Mouse (Mus musculus) forebrain, embryonic 10.5 days (tissue): ENCODE measurements around the gene Kidins220. TPM values are rescaled to one million over a fixed set of nuclear protein-coding genes. Genes with fewer than 3 reads are reported as not detected.

Experiments
- DNase-seq: peaks from one replicate; pipeline ENCODE4 v3.0.0-alpha.2; 2017; ENCODE audit warnings: low spot score; ENCODE audit errors: extremely low spot score
- H3K27ac ChIP-seq: fragments of 300-500 bp; sonication (generic); 2 replicates; pipeline ENCODE4 v1.5.1; 2016; ENCODE audit warnings: mild to moderate bottlenecking
- H3K27me3 ChIP-seq: fragments of 300-500 bp; sonication (generic); 2 replicates; pipeline ENCODE4 v1.6.1; 2016; ENCODE audit warnings: mild to moderate bottlenecking; ENCODE audit not compliant: poor library complexity, severe bottlenecking
- H3K36me3 ChIP-seq: fragments of 300-500 bp; sonication (generic); replicated peaks from 2 replicates; pipeline ENCODE4 v1.6.1; 2016; ENCODE audit warnings: mild to moderate bottlenecking, moderate library complexity
- H3K4me1 ChIP-seq: fragments of 300-500 bp; sonication (generic); 2 replicates; pipeline ENCODE4 v1.6.1; 2016
- H3K4me3 ChIP-seq: fragments of 300-500 bp; sonication (generic); 2 replicates; pipeline ENCODE4 v1.5.1; 2016; ENCODE audit warnings: mild to moderate bottlenecking, moderate library complexity
- H3K9me3 ChIP-seq: fragments of 300-500 bp; sonication (generic); 2 replicates; pipeline ENCODE4 v1.6.1; 2016; ENCODE audit warnings: mild to moderate bottlenecking, moderate library complexity
- WGBS: fragments of 180-500 bp; shearing (Covaris S2); methylation state at CpG from one replicate; pipeline ENCODE4 v1.1.7; 2016; 5-methylcytosine and 5-hydroxymethylcytosine counted together
- polyA plus RNA-seq: library from polyadenylated mRNA; unstranded; fragments of >200 nt; fragmentation: Nextera tagmentation; extraction: Ambion mirVana; gene quantifications from 2 replicates; pipeline ENCODE4 v1.2.1, GENCODE M21; 2016

The Kidins220 gene
- polyA plus RNA-seq, 1 experiment from 2014 or later: 20.0 TPM

DNA sequence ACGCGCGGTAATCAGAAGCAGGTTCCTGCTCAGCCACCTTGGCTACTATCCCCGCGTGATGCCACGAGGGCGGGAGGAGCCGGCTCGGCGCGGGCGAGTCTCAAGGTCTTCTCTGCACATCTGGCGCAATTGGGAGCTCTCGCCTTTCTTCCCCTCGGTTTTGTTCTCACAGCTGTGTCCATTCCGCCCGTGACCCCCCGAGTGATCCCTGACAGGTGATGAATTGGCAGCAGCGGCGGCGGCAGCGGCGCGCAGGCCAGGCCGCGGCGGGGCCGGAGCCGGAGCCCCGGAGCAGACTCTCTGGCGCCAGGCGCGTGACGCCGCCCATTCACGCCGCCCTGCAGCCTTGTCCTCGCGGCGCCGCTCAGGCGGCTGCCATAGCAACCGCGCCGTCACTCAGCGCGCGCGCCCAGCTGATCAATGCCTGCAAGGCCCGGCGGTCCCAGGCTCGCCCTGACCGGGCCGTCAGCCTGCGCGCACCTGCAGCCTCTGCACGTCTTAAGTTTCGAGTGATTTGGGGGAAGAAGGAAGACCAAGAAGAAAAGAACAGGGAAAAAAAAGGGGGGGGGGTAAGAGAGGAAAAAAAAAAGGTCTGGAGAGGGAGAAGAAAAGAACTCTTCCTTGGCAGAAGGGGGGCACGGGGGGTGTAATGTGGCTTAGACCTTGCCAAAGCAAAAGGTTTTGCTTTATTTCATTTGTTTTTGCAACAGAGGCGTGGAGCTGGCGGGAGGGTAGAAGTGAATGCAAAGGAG, 124.0 kb downstream of the Kidins220 start:
- peaks cover 60% of the 10 kb centered on the region for H3K4me1 ChIP-seq
- peak overlapping the region; percentile 97 for H3K27ac ChIP-seq
- peak; percentile 92 for DNase-seq
- WGBS: under 1% methylated on average over 61 of the region's 61 CpGs
- peak overlapping the region; percentile 78 for H3K4me3 ChIP-seq
- no peaks in the 10 kb centered on the region for H3K9me3 ChIP-seq
- peaks cover 4% of the 10 kb centered on the region; the same call in 1 of the 2 replicates for H3K27me3 ChIP-seq
- no peaks in the 10 kb centered on the region for H3K36me3 ChIP-seq

DNA sequence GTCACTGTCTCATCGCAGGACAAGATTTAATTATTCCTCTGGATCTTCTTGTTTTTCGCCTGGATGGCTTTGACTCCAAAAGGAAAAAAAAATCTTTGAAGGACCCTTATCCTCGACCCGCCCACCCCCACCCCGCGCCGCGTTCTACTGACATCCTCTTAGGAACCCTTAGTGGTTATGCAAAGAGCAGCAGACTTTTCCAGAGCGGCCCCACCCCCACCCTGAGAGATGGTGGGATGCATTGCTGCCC, 124.5 kb downstream of the Kidins220 start:
- H3K27ac ChIP-seq: peak overlapping the region; percentile 97
- peaks cover 60% of the 10 kb centered on the region for H3K4me1 ChIP-seq
- no peaks in the 10 kb centered on the region for H3K9me3 ChIP-seq
- peaks cover 4% of the 10 kb centered on the region; the same call in 1 of the 2 replicates for H3K27me3 ChIP-seq
- H3K4me3 ChIP-seq: peak overlapping the region; percentile 78
- DNase-seq: peak; percentile 84
- 0% methylated on average over 9 of the region's 9 CpGs for WGBS
- H3K36me3 ChIP-seq: no peaks in the 10 kb centered on the region

DNA sequence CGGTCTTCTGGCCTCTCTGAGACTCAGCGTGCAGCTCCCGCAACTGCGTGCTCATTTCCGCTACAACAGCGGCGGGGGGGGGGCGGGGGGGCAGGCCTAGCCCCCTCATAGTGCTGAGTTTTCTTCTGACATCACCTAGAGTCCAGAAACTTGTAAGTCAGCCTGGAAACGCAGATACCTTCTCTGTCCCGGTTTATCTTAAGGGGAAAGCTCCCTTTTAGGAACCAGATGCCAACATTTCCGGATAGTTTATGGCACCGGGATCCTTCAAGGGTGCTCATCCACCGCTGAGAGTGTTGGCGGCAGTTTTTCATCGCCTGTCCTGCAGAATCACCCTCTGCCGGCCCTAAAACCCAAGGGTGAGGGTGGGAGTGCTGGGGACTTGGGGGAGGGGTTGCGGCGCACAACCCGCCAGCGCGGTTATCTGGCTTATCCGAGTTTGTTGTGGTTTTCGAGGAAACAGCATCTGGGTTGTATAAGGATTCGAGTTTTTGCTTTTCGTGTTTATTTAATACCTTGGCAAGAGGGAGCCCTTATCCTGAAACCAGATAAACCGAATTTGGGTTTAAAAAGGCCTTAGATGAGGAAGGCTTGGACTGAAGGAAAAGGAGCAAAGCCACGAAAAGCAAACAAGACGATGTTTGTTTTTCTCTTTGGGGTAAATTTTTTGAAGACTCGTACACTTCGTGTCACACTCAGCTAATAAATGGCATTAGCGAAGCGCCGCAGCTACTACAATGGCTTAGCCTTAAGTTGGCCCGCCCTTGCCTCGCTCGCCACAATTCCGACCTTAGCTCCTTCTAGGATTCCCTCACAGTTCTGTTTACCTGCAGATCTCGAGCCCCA, 125.1 kb downstream of the Kidins220 start:
- WGBS: under 1% methylated on average over 38 of the region's 38 CpGs
- H3K36me3 ChIP-seq: no peaks in the 10 kb centered on the region
- DNase-seq: no peak
- peak overlapping the region; percentile 78 for H3K4me3 ChIP-seq
- H3K9me3 ChIP-seq: no peaks in the 10 kb centered on the region
- peaks cover 4% of the 10 kb centered on the region; the same call in 1 of the 2 replicates for H3K27me3 ChIP-seq
- peaks cover 57% of the 10 kb centered on the region for H3K4me1 ChIP-seq
- peak overlapping the region; percentile 97 for H3K27ac ChIP-seq

DNA sequence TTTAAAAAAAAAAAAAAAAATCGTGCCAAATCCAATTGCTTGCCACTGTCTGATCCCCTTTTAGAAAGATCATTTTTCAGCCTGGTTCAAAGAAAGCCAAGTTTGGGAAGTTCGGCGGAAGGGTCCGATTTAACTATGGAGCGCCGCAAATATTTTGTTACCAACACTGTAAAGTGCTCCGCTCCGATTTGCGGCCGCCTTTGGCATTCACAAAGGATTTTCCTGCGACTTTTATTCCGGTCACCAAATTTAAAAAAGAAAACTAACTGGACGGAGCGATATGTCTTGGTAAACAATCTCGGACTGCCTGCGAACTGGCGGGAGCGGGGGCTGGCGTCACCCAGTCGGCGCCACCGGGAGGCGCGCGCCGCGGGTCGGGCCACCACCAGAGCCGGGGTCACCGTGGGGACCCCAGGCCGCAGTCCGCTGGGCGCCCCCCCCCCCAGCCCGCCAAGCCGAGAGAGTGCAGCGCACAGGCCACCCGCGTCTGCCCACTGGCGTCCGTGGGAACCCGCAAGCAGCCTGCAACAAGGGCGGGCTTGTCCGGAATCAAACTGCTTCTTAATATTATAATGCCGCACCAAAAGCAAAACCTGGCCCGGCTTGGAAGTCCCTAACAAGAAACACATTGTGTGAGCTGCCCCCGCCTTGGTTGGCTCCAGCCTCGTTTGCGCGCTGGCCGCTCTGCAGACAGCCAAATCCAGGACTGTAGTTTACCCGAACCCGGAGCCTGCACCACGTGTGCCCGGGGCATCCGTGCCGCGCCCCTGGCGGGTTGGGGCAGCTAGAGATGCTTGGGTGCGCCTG, 125.9 kb downstream of the Kidins220 start:
- Histone ChIP-seq H3K4me1 (peaks cover 55% of the 10 kb centered on the region), H3K9me3 (no peaks in the 10 kb centered on the region), H3K27ac (peak overlapping the region; percentile 97), H3K4me3 (peak overlapping the region; percentile 78), H3K36me3 (no peaks in the 10 kb centered on the region), H3K27me3 (peaks cover 4% of the 10 kb centered on the region; the same call in 1 of the 2 replicates)
- under 1% methylated on average over 59 of the region's 59 CpGs for WGBS
- peak; percentile 76 for DNase-seq

DNA sequence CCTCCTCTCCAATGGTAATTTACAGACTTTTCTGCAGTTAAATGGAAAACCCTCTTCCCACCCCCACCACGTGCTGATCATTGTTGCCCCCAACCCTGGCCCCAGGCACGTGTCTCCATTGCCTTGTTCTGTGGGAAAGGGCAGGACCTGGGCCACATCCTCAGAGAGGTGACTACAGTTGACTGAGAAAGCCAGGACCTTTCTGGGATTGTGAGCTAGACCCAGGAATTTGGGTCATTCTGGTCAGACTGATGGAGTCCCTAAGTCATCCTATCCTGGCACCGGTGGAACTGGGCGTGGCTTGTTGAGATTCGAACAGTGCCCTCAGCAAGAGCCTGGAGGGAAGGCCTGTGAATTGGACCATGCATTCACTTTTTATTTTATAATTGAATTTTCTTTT, 126.7 kb downstream of the Kidins220 start:
- no peaks in the 10 kb centered on the region for H3K9me3 ChIP-seq
- H3K36me3 ChIP-seq: no peaks in the 10 kb centered on the region
- peak overlapping the region; percentile 97 for H3K27ac ChIP-seq
- WGBS: 14% methylated on average over 5 of the region's 5 CpGs
- peak; percentile 42 for DNase-seq
- H3K4me3 ChIP-seq: peak overlapping the region; percentile 78
- H3K27me3 ChIP-seq: peaks cover 4% of the 10 kb centered on the region; the same call in 1 of the 2 replicates
- H3K4me1 ChIP-seq: peaks cover 52% of the 10 kb centered on the region

DNA sequence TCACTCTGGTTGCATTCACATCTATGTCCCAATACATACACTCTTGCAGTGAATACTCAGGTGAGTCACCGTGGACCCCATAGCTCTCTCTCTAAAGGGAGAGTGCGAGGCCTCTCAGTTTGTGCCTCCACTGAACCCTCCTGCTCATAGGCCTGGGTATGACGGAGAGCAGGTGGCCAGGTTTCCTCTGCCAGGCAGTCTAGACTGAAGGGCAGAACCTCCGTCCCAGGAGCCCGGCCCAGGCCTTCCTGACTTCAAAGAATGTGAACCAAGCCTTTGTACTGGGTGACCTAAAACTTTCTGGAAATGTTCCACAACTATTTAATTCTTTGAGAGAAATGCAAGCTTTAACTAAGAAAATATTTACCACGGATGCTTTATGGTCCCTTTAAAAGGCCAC, 129.2 kb downstream of the Kidins220 start:
- H3K27ac ChIP-seq: 0 out of 2 replicates have a peak overlapping the region, but pooled peaks have one; percentile 26
- DNase-seq: no peak
- H3K9me3 ChIP-seq: no peaks in the 10 kb centered on the region
- no peaks in the 10 kb centered on the region for H3K36me3 ChIP-seq
- H3K4me1 ChIP-seq: peaks cover 35% of the 10 kb centered on the region
- no peak overlapping the region for H3K4me3 ChIP-seq
- WGBS: 85% methylated on average over 6 of the region's 6 CpGs
- H3K27me3 ChIP-seq: peaks cover 4% of the 10 kb centered on the region; the same call in 1 of the 2 replicates

DNA sequence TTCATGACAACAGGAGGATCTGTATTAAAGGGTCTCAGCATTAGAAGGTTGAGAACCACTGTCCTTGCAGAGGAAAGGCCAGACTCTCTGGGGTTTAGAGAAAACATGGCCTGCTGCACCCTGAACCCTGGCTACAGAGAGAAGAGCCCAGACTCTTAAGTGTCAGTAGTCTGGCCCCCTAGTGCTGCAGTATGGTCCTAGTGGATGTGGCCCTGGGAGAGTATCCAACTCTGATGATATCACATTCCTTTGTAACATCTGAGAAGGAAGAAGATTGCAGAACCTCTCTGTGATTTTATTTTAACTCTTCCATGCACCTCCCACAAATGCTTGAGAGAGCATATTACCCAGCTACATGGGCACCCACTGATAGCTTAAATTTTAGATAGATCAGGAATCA, 129.8 kb downstream of the Kidins220 start:
- H3K27ac ChIP-seq: no peak overlapping the region
- H3K4me3 ChIP-seq: no peak overlapping the region
- H3K36me3 ChIP-seq: no peaks in the 10 kb centered on the region
- no peak for DNase-seq
- peaks cover 4% of the 10 kb centered on the region; the same call in 1 of the 2 replicates for H3K27me3 ChIP-seq
- H3K9me3 ChIP-seq: no peaks in the 10 kb centered on the region
- H3K4me1 ChIP-seq: peaks cover 30% of the 10 kb centered on the region

DNA sequence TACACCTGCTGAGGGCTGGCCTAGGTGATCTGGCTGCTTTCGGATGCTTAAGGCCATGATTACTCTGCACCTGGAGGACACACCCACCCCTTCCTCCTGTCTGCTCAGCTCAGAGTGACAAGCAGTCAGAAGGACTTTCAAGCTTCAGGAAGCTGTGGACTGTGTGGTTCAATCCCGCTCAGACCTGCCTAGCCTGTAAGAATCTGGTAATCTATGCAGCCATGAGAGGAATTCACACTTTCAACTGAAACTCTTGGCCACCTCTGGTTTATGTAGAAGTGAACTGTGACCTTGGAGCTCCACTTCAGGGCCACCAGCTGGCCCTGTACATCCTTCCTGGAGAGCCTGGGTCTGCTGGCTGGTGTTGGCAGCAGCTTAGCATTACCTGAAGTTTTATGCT, 134.1 kb downstream of the Kidins220 start:
- no peak for DNase-seq
- Histone ChIP-seq H3K27ac (0 out of 2 replicates have a peak overlapping the region, but pooled peaks have one; percentile 48), H3K4me1 (peaks cover 14% of the 10 kb centered on the region; the same call in 1 of the 2 replicates), H3K4me3 (no peak overlapping the region), H3K27me3 (no peaks in the 10 kb centered on the region), H3K9me3 (0 out of 2 replicates have a peak, but pooled peaks cover under 1% of the 10 kb centered on the region), H3K36me3 (no peaks in the 10 kb centered on the region)
- WGBS: 63% methylated on average over 2 of the region's 2 CpGs

DNA sequence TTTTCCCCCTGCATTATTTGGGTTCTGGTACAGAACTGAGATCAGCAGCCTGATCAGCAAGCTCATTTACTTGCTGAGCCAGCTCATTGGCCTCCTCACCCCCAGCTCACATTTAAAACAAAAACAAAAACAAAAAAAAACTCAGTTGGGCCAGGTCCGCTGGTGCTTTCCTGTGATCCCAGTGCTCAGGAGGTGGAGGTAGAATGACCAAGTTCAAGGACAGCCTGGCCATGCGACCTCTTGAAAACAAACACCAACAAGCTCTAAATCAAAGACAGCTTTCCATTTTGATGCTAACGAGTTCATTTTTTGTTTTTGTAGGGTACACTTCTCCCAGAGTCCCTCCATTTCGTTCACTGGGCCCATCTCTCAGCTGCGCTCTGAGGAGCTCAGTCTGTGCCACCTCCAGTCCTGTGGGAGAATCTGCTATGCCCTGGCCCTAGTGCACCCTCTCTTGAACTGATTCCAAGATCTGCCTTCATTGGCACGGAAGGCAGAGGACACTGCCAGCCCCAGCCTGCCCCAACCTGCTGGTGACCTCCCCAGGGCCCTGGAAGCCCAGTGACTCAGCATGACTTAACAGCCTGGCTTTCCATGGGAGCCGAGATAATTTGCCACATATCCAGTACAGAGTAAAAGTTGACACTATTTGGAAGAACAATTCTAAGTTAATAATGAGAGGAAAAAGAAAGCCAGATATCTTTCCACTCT, 135.4 kb downstream of the Kidins220 start:
- 83% methylated on average over 7 of the region's 7 CpGs for WGBS
- Histone ChIP-seq H3K27ac (peak overlapping the region; percentile 54; the same call in 1 of the 2 replicates), H3K9me3 (peaks cover 6% of the 10 kb centered on the region; the same call in 1 of the 2 replicates), H3K4me3 (no peak overlapping the region), H3K36me3 (no peaks in the 10 kb centered on the region), H3K27me3 (no peaks in the 10 kb centered on the region), H3K4me1 (peaks cover 14% of the 10 kb centered on the region; the same call in 1 of the 2 replicates)
- DNase-seq: no peak

DNA sequence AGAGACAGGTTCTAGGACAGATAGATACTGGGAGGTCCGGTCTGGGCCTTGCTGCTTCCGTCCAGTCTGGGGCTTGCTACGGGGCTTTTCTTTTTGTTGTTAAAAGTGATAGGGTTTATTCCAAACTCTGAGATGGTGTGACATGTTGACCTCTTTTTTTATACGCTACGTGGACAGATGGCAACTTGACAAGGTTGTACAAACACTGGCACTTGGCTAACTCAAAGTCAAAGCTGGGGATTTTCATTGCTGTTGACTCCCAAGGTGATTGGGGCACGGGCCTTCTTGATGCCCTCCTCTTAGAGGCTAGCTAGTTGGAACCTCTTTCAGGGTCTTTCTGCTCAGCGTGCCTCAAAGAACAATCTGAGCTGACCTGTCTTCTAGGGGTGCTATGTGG, 136.0 kb downstream of the Kidins220 start:
- H3K36me3 ChIP-seq: no peaks in the 10 kb centered on the region
- WGBS: 90% methylated on average over 7 of the region's 7 CpGs
- H3K27me3 ChIP-seq: no peaks in the 10 kb centered on the region
- peaks cover 14% of the 10 kb centered on the region; the same call in 1 of the 2 replicates for H3K4me1 ChIP-seq
- H3K4me3 ChIP-seq: no peak overlapping the region
- no peak for DNase-seq
- H3K27ac ChIP-seq: no peak overlapping the region
- peaks cover 6% of the 10 kb centered on the region; the same call in 1 of the 2 replicates for H3K9me3 ChIP-seq
